Mouse (Mus musculus) myocyte (in vitro differentiated cells): Measurements from ENCODE around the gene Rilpl1. TPM values are rescaled to one million over a fixed set of nuclear protein-coding genes. Genes with fewer than 3 reads are reported as not detected.

Experiments
- H3K27me3 ChIP-seq: one replicate; pipeline ENCODE4 v1.6.1; 2011; ENCODE audit not compliant: control insufficient read depth, insufficient read depth, insufficient read length
- H3K36me3 ChIP-seq: one replicate; pipeline ENCODE4 v1.6.1; 2011; ENCODE audit not compliant: control insufficient read depth, insufficient read depth
- H3K4me2 ChIP-seq: one replicate; pipeline ENCODE4 v1.6.1; 2011; ENCODE audit warnings: low read depth, control low read depth
- H3K4me3 ChIP-seq: one replicate; pipeline ENCODE4 v1.5.1; 2011; ENCODE audit warnings: mild to moderate bottlenecking, control low read depth, moderate library complexity
- H3K79me2 ChIP-seq: one replicate; pipeline ENCODE4 v1.6.1; 2011; ENCODE audit not compliant: control insufficient read depth, insufficient read depth
- H3ac ChIP-seq: one replicate; pipeline ENCODE4 v1.6.1; 2011; ENCODE audit not compliant: control insufficient read depth, insufficient read length
- CEBPB ChIP-seq: IDR thresholded peaks from 2 replicates; pipeline ENCODE4 v1.6.1; 2011; ENCODE audit warnings: mild to moderate bottlenecking, moderate library complexity; ENCODE audit not compliant: poor library complexity, insufficient read depth, severe bottlenecking
- E2F4 ChIP-seq: IDR thresholded peaks from one replicate; pipeline ENCODE4 v1.6.1; 2011; ENCODE audit warnings: mild to moderate bottlenecking, control low read depth, moderate library complexity; ENCODE audit not compliant: insufficient read depth
- MAX ChIP-seq: IDR thresholded peaks from one replicate; pipeline ENCODE4 v1.6.1; 2011; ENCODE audit warnings: low read depth, mild to moderate bottlenecking, control low read depth
- MYOD1 ChIP-seq, 3 experiments: IDR thresholded peaks; one replicate each; pipeline ENCODE4 v1.6.1; 2011; ENCODE audit warnings: control low read depth in 2 of 3, low read depth in 2 of 3, mild to moderate bottlenecking in 2 of 3, moderate library complexity in 1 of 3; ENCODE audit not compliant: insufficient read length in 2 of 3, control insufficient read depth in 1 of 3
- MYOG ChIP-seq, 3 experiments: IDR thresholded peaks; one replicate each; pipeline ENCODE4 v1.6.1; 2011; ENCODE audit warnings: control low read depth in 2 of 3, low read depth in 2 of 3, mild to moderate bottlenecking in 2 of 3; ENCODE audit not compliant: insufficient read length in 2 of 3, control insufficient read depth in 1 of 3, insufficient read depth in 1 of 3
- POLR2A ChIP-seq: IDR thresholded peaks from one replicate; pipeline ENCODE4 v1.6.1; 2011; ENCODE audit warnings: low read depth, mild to moderate bottlenecking, control low read depth, moderate library complexity; ENCODE audit not compliant: insufficient read length
- POLR2AphosphoS2 ChIP-seq: IDR thresholded peaks from one replicate; pipeline ENCODE4 v1.6.1; 2011; ENCODE audit warnings: low read depth, control low read depth; ENCODE audit not compliant: insufficient read length
- REST ChIP-seq: IDR thresholded peaks from one replicate; pipeline ENCODE4 v1.6.1; 2011; ENCODE audit warnings: mild to moderate bottlenecking, control low read depth, moderate library complexity; ENCODE audit not compliant: insufficient read depth, insufficient read length
- SRF ChIP-seq: IDR thresholded peaks from one replicate; pipeline ENCODE4 v1.6.1; 2011; ENCODE audit warnings: low read depth; ENCODE audit not compliant: control insufficient read depth, insufficient read length
- TCF12 ChIP-seq: IDR thresholded peaks from one replicate; pipeline ENCODE4 v1.6.1; 2011; ENCODE audit warnings: mild to moderate bottlenecking, control low read depth; ENCODE audit not compliant: poor library complexity, insufficient read depth, severe bottlenecking
- TCF3 ChIP-seq: IDR thresholded peaks from one replicate; pipeline ENCODE4 v1.6.1; 2011; ENCODE audit warnings: low read depth, control low read depth; ENCODE audit not compliant: insufficient read length
- USF1 ChIP-seq: IDR thresholded peaks from one replicate; pipeline ENCODE4 v1.6.1; 2011; ENCODE audit warnings: low read depth, mild to moderate bottlenecking, control low read depth, moderate library complexity
- polyA plus RNA-seq: library from polyadenylated mRNA; unstranded; fragments of >200 nt; fragmentation: generic; extraction: Trizol; gene quantifications from one replicate; pipeline ENCODE4 v1.2.1, GENCODE M21; 2012; ENCODE audit warnings: missing spikeins

Rilpl1 gene
- polyA plus RNA-seq, 1 experiment, result 43.1 TPM

GRCm38 (mm10) chr5:124470591-124471171 lies 60.5 kb downstream of the Rilpl1 start:
- Histone ChIP-seq H3K79me2 (no peaks in the 10 kb centered on the region), H3ac (no peak overlapping the region), H3K4me2 (no peak overlapping the region), H3K4me3 (no peak overlapping the region), H3K36me3 (peaks cover 5% of the 10 kb centered on the region), H3K27me3 (no peaks in the 10 kb centered on the region)
- TF ChIP-seq TCF12 (no peak), POLR2AphosphoS2 (no peak), E2F4 (no peak), MAX (no peak), TCF3 (no peak), POLR2A (no peak), MYOG (IDR thresholded peaks at IDR 0.05; ENCODE audit: control insufficient read depth in 1 of 3, insufficient read depth in 1 of 3, insufficient read length in 2 of 3, low read depth in 2 of 3) (no peak), SRF (no peak), CEBPB (no peak), REST (no peak), USF1 (no peak), MYOD1 (IDR thresholded peaks at IDR 0.05; ENCODE audit: control insufficient read depth in 1 of 3, insufficient read length in 2 of 3, low read depth in 2 of 3) (no peak)

DNA sequence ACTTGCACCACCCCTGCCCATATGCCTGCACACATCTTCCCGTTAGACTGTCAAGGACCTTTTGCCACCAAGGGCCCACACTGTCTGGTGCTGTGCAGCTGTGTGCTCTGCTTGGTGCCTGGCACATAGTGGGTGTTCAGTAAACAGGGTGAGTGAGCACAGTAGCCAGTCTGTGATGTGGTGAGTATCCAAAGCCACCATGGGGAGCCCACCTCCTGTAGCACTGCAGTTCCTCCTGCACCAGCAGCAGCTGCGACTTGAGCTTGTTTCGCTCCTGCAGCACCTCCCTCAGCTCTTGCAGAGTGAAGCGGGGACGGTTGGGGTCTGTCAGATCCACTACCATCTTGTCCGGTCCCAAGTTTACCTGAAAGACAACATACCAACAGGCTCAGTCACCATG lies 61.7 kb downstream of the Rilpl1 start:
- no peak overlapping the region for H3K4me3 ChIP-seq
- H3K4me2 ChIP-seq, result no peak overlapping the region
- TF ChIP-seq MAX, result no peak
- no peak for TF ChIP-seq POLR2AphosphoS2
- TF ChIP-seq TCF3, result no peak
- H3K36me3 ChIP-seq, result peaks cover 5% of the 10 kb centered on the region
- no peaks in the 10 kb centered on the region for H3K79me2 ChIP-seq
- no peak overlapping the region for H3ac ChIP-seq
- no peaks in the 10 kb centered on the region for H3K27me3 ChIP-seq

GRCm38 (mm10) chr5:124468365-124468764 lies 62.8 kb downstream of the Rilpl1 start:
- H3K79me2 ChIP-seq, result no peaks in the 10 kb centered on the region
- peaks cover 5% of the 10 kb centered on the region for H3K36me3 ChIP-seq
- H3K4me3 ChIP-seq, result no peak overlapping the region
- TF ChIP-seq USF1, result no peak
- no peak for TF ChIP-seq REST
- TF ChIP-seq TCF12, result no peak
- TF ChIP-seq POLR2AphosphoS2, result no peak
- no peak for TF ChIP-seq POLR2A
- no peak for TF ChIP-seq SRF
- no peak for TF ChIP-seq E2F4
- no peak for TF ChIP-seq TCF3
- TF ChIP-seq CEBPB, result no peak
- TF ChIP-seq MYOG (IDR thresholded peaks at IDR 0.05; ENCODE audit: control insufficient read depth in 1 of 3, insufficient read depth in 1 of 3, insufficient read length in 2 of 3, low read depth in 2 of 3), result no peak
- H3K27me3 ChIP-seq, result no peaks in the 10 kb centered on the region
- no peak overlapping the region for H3K4me2 ChIP-seq
- H3ac ChIP-seq, result no peak overlapping the region

- H3K36me3 ChIP-seq, result peaks cover 8% of the 10 kb centered on the region
Observed at GRCm38 (mm10) chr5:124467766-124468165, 63.4 kb downstream of the Rilpl1 start.

DNA sequence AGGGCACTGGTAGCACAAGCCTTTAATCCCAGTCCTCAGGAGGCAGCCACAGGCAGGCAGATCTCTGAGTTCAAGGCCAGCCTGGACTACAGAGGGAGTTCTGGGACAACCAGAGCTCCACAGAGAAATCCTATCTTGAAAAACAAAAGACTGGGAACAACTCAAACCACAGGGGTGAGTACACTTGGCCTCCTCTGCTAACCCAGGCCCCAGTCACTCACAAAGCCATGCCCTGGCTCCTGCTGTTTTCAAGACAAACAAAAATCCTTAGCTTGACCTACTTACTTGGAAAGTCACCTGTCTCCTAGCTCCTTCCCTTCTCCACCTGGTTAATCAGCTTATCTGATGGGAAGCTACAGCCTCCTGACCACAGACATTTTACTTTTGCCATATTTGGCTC lies 66.3 kb downstream of the Rilpl1 start:
- Histone ChIP-seq H3K4me2 (no peak overlapping the region), H3K79me2 (no peaks in the 10 kb centered on the region), H3K36me3 (peaks cover 25% of the 10 kb centered on the region), H3ac (no peak overlapping the region), H3K27me3 (no peaks in the 10 kb centered on the region), H3K4me3 (no peak overlapping the region)
- TF ChIP-seq CEBPB, result no peak

More at GRCm38 (mm10) chr5:124467766-124468165, 63.4 kb downstream of the Rilpl1 start:
- H3K4me3 ChIP-seq, result no peak overlapping the region
- H3K27me3 ChIP-seq, result no peaks in the 10 kb centered on the region
- TF ChIP-seq MYOG (IDR thresholded peaks at IDR 0.05; ENCODE audit: control insufficient read depth in 1 of 3, insufficient read depth in 1 of 3, insufficient read length in 2 of 3, low read depth in 2 of 3) (no peak), SRF (no peak), CEBPB (no peak), MAX (no peak), POLR2A (no peak), E2F4 (no peak), MYOD1 (IDR thresholded peaks at IDR 0.05; ENCODE audit: control insufficient read depth in 1 of 3, insufficient read length in 2 of 3, low read depth in 2 of 3) (no peak), POLR2AphosphoS2 (no peak), TCF3 (no peak), USF1 (no peak)
- no peak overlapping the region for H3K4me2 ChIP-seq
- no peaks in the 10 kb centered on the region for H3K79me2 ChIP-seq
- H3ac ChIP-seq, result no peak overlapping the region
